Mouse (Mus musculus) adrenal gland (tissue): ENCODE data around the gene Hsd11b2.

Experiments used
- intact Hi-C: fragments of 180-260 bp; cut with DNase I; formaldehyde crosslinking; loops from one replicate; pipeline ENCODE4 v1.15.1; 2025

The Hsd11b2 gene

GRCm38 (mm10) chr8:105521061-105521460, 2.5 kb downstream of the Hsd11b2 start:
- intact Hi-C loops: no loop called here

- intact Hi-C loops: no loop called here
These were observed 3.6 kb downstream of the Hsd11b2 start for GRCm38 (mm10) chr8:105521995-105522769.

GRCm38 (mm10) chr8:105522890-105523289, 4.3 kb downstream of the Hsd11b2 start:
- intact Hi-C loops: no loop called here

- intact Hi-C loops: no loop called here
These were observed 8.6 kb downstream of the Hsd11b2 start for GRCm38 (mm10) chr8:105527110-105527509.

- intact Hi-C loops: no loop called here
These were observed 9.7 kb downstream of the Hsd11b2 start for GRCm38 (mm10) chr8:105528206-105528605.

GRCm38 (mm10) chr8:105529271-105529670, 10.7 kb downstream of the Hsd11b2 start:
- intact Hi-C loops: no loop called here

GRCm38 (mm10) chr8:105531774-105532173, 13.2 kb downstream of the Hsd11b2 start:
- intact Hi-C loops: no loop called here

GRCm38 (mm10) chr8:105533439-105533838, 14.9 kb downstream of the Hsd11b2 start:
- intact Hi-C loops: no loop called here

GRCm38 (mm10) chr8:105533892-105534329, 15.4 kb downstream of the Hsd11b2 start:
- intact Hi-C loops: no loop called here

GRCm38 (mm10) chr8:105536546-105536945, 18.0 kb downstream of the Hsd11b2 start:
- intact Hi-C loops: no loop called here

- intact Hi-C loops: no loop called here
These were observed 18.6 kb downstream of the Hsd11b2 start for GRCm38 (mm10) chr8:105537011-105537677.

- intact Hi-C loops: no loop called here
These were observed 20.4 kb downstream of the Hsd11b2 start for GRCm38 (mm10) chr8:105538940-105539339.

- intact Hi-C loops: no loop called here
These were observed 23.6 kb downstream of the Hsd11b2 start for GRCm38 (mm10) chr8:105542032-105542656.

GRCm38 (mm10) chr8:105542808-105543207, 24.3 kb downstream of the Hsd11b2 start:
- intact Hi-C loops: no loop called here

GRCm38 (mm10) chr8:105543703-105544102, 25.1 kb downstream of the Hsd11b2 start:
- intact Hi-C loops: no loop called here

- intact Hi-C loops: no loop called here
These were observed 26.1 kb downstream of the Hsd11b2 start for GRCm38 (mm10) chr8:105544544-105545205.

- intact Hi-C loops: no loop called here
These were observed 26.7 kb downstream of the Hsd11b2 start for GRCm38 (mm10) chr8:105545249-105545648.

- intact Hi-C loops: no loop called here
These were observed 28.1 kb downstream of the Hsd11b2 start for GRCm38 (mm10) chr8:105546384-105547350.

GRCm38 (mm10) chr8:105549506-105549905, 31.0 kb downstream of the Hsd11b2 start:
- intact Hi-C loops: no loop called here

GRCm38 (mm10) chr8:105550083-105550482, 31.5 kb downstream of the Hsd11b2 start:
- intact Hi-C loops: loop anchor here (5.0 kb wide), 1 partner anchor 68 kb away; no protein-coding TSS in a partner anchor
